13 mouse cellular contexts compared by ENCODE assay signal in genomic region chr3:68246154-68246553, GRCm38 (mm10).
DNase-seq lines count a peak whose midpoint lies in the region; ATAC-seq lines count a peak whose summit lies in the region.
"Had no signal": no experiment of that assay in that cellular context is flagged by ENCODE, and none has a peak within 500 bp of the region (broad histone marks: within the 10 kb centered on the region; RNA-seq: fewer than 3 reads in every experiment).

No protein-coding gene starts in this region.

- no peaks in the 10 kb centered on the region for H3K4me1 ChIP-seq in midbrain, embryonic 11.5 days (ENCODE audit: control insufficient read depth, insufficient read depth, low read length)

- no peak for ATAC-seq in midbrain, embryonic 11.5 days (ENCODE audit: low FRiP score)
- ATAC-seq: inflammation-experienced regulatory T-cells, adult 6 months had no signal

- 96% methylated on average over 4 of the region's 4 CpGs for WGBS in midbrain, embryonic 11.5 days

- H3K9me3 ChIP-seq in midbrain, embryonic 11.5 days (ENCODE audit: control insufficient read depth, low read length) = no peaks in the 10 kb centered on the region

- DNase-seq in cerebellum, postnatal 10 days = peak; percentile 39 to 45
- DNase-seq in cerebellum, adult 8-10 months = no peak
- peak; percentile 7 for DNase-seq in kidney, postnatal 10 days
- no peak for DNase-seq in kidney, adult 8-10 months
- DNase-seq in ES-CJ7 (ENCODE audit: low read depth, low spot score) = peak; percentile 17
- DNase-seq in lung, postnatal 10 days = peak; percentile 6
- no peak for DNase-seq in urinary bladder, postnatal 25 days (ENCODE audit: low spot score)
- no peak for DNase-seq in midbrain, embryonic 11.5 days (ENCODE audit: low spot score, missing footprints)
- DNase-seq: cerebellum, adult 18-20 months; gastrocnemius, postnatal 36 days; kidney, postnatal 14 days; liver had no signal

- no peaks in the 10 kb centered on the region for H3K36me3 ChIP-seq in midbrain, embryonic 11.5 days (ENCODE audit: control insufficient read depth, insufficient read depth, low read length)

- H3K27me3 ChIP-seq in midbrain, embryonic 11.5 days (ENCODE audit: control insufficient read depth, insufficient read depth, low read length) = no peaks in the 10 kb centered on the region

- no peak overlapping the region for H3K27ac ChIP-seq in midbrain, embryonic 11.5 days (ENCODE audit: low read depth, low read length)

- H3K9ac ChIP-seq in midbrain, embryonic 11.5 days (ENCODE audit: low read length) = no peak overlapping the region

- no peak overlapping the region for H3K4me3 ChIP-seq in midbrain, embryonic 11.5 days (ENCODE audit: low read depth, low read length)

- no peak overlapping the region for H3K4me2 ChIP-seq in midbrain, embryonic 11.5 days

Comparison
In these comparisons a context has a peak if more than half of its experiments do, and no peak if none do; other contexts are left out.
1. DNase-seq: peak in cerebellum, postnatal 10 days (2 of 2), kidney, postnatal 10 days (single experiment), ES-CJ7 (single experiment) and lung, postnatal 10 days (single experiment); none in cerebellum, adult 8-10 months (single experiment), kidney, adult 8-10 months (0 of 2), urinary bladder, postnatal 25 days (single experiment) and midbrain, embryonic 11.5 days (single experiment).